Mouse (Mus musculus): ENCODE measurements around the gene Higd1a. TPM values are rescaled to one million over a fixed set of nuclear protein-coding genes. Genes with fewer than 3 reads are reported as not detected.

Gene Higd1a
- polyA plus RNA-seq, 1 experiment from 2014 or later, result 148 TPM

GRCm38 (mm10) chr9:121859345-121859744 is 1.2 kb upstream of the Higd1a start:
- H3K27me3 ChIP-seq (ENCODE audit: insufficient read depth, low read length), result no peaks in the 10 kb centered on the region
- H3K4me1 ChIP-seq (replicated peaks; ENCODE audit: insufficient read depth, low read length), result no peaks in the 10 kb centered on the region
- ATAC-seq (replicated peaks; ENCODE audit: low FRiP score, low read depth), result no peak
- H3K4me3 ChIP-seq (replicated peaks; ENCODE audit: low read depth, low read length), result no peak overlapping the region
- H3K4me2 ChIP-seq (ENCODE audit: low read length), result no peak overlapping the region
- no peak for TF ChIP-seq CTCF (IDR thresholded peaks at IDR 0.05; ENCODE audit: low read depth)
- no peaks in the 10 kb centered on the region for H3K36me3 ChIP-seq (ENCODE audit: insufficient read depth, low read length)
- no peaks in the 10 kb centered on the region for H3K9me3 ChIP-seq (replicated peaks; ENCODE audit: low read length)
- no peak overlapping the region for H3K9ac ChIP-seq (ENCODE audit: low read depth, low read length)
- no peak for DNase-seq (ENCODE audit: low spot score)
- WGBS, result 96% methylated on average over 2 of the region's 2 CpGs
- H3K27ac ChIP-seq, result no peak overlapping the region

- peak; percentile 98 for ATAC-seq (replicated peaks; ENCODE audit: low FRiP score, low read depth)
- WGBS, result under 1% methylated on average over 70 of the region's 70 CpGs
- H3K9me3 ChIP-seq (replicated peaks; ENCODE audit: low read length), result no peaks in the 10 kb centered on the region
These were observed 549 bp downstream of the Higd1a start for GRCm38 (mm10) chr9:121857474-121858152.

GRCm38 (mm10) chr9:121856649-121857416 is 1.3 kb downstream of the Higd1a start:
- 1% methylated on average over 37 of the region's 39 CpGs for WGBS
- H3K4me1 ChIP-seq (replicated peaks; ENCODE audit: insufficient read depth, low read length), result no peaks in the 10 kb centered on the region
- H3K9me3 ChIP-seq (replicated peaks; ENCODE audit: low read length), result no peaks in the 10 kb centered on the region
- H3K27ac ChIP-seq, result peak overlapping the region; percentile 96
- ATAC-seq (replicated peaks; ENCODE audit: low FRiP score, low read depth) (peak; percentile 34), DNase-seq (ENCODE audit: low spot score) (peak; percentile 31)
- peak overlapping the region; percentile 70 for H3K4me3 ChIP-seq (replicated peaks; ENCODE audit: low read depth, low read length)
- TF ChIP-seq CTCF (IDR thresholded peaks at IDR 0.05; ENCODE audit: low read depth), result no peak
- no peaks in the 10 kb centered on the region for H3K27me3 ChIP-seq (ENCODE audit: insufficient read depth, low read length)
- peak overlapping the region; percentile 84 for H3K9ac ChIP-seq (ENCODE audit: low read depth, low read length)
- H3K36me3 ChIP-seq (ENCODE audit: insufficient read depth, low read length), result no peaks in the 10 kb centered on the region
- H3K4me2 ChIP-seq (ENCODE audit: low read length), result peak overlapping the region; percentile 87

More at GRCm38 (mm10) chr9:121857474-121858152, 549 bp downstream of the Higd1a start:
- Histone ChIP-seq H3K4me3 (replicated peaks; ENCODE audit: low read depth, low read length) (peak overlapping the region; percentile 70), H3K36me3 (ENCODE audit: insufficient read depth, low read length) (no peaks in the 10 kb centered on the region), H3K27me3 (ENCODE audit: insufficient read depth, low read length) (no peaks in the 10 kb centered on the region), H3K4me2 (ENCODE audit: low read length) (peak overlapping the region; percentile 87), H3K4me1 (replicated peaks; ENCODE audit: insufficient read depth, low read length) (no peaks in the 10 kb centered on the region), H3K27ac (peak overlapping the region; percentile 96), H3K9ac (ENCODE audit: low read depth, low read length) (peak overlapping the region; percentile 84)
- peak; percentile 98 for DNase-seq (ENCODE audit: low spot score)
- peak; percentile 43; the same call in 1 of the 2 replicates for TF ChIP-seq CTCF (IDR thresholded peaks at IDR 0.05; ENCODE audit: low read depth)

GRCm38 (mm10) chr9:121854246-121854645 is 3.9 kb downstream of the Higd1a start:
- no peaks in the 10 kb centered on the region for H3K27me3 ChIP-seq (ENCODE audit: insufficient read depth, low read length)
- ATAC-seq (replicated peaks; ENCODE audit: low FRiP score, low read depth), result no peak
- H3K27ac ChIP-seq, result no peak overlapping the region
- no peaks in the 10 kb centered on the region for H3K9me3 ChIP-seq (replicated peaks; ENCODE audit: low read length)
- no peak for DNase-seq (ENCODE audit: low spot score)
- 0 out of 2 replicates have a peak, but pooled peaks cover 7% of the 10 kb centered on the region for H3K36me3 ChIP-seq (ENCODE audit: insufficient read depth, low read length)
- no peak for TF ChIP-seq CTCF (IDR thresholded peaks at IDR 0.05; ENCODE audit: low read depth)
- no peak overlapping the region for H3K9ac ChIP-seq (ENCODE audit: low read depth, low read length)
- H3K4me2 ChIP-seq (ENCODE audit: low read length), result no peak overlapping the region
- H3K4me3 ChIP-seq (replicated peaks; ENCODE audit: low read depth, low read length), result no peak overlapping the region
- H3K4me1 ChIP-seq (replicated peaks; ENCODE audit: insufficient read depth, low read length), result no peaks in the 10 kb centered on the region
- WGBS, result 92% methylated on average over 3 of the region's 3 CpGs

- no peak for DNase-seq (ENCODE audit: low spot score)
- no peak overlapping the region for H3K9ac ChIP-seq (ENCODE audit: low read depth, low read length)
- no peaks in the 10 kb centered on the region for H3K9me3 ChIP-seq (replicated peaks; ENCODE audit: low read length)
- H3K4me1 ChIP-seq (replicated peaks; ENCODE audit: insufficient read depth, low read length), result no peaks in the 10 kb centered on the region
- WGBS, result 64% methylated on average over 5 of the region's 5 CpGs
- no peak for ATAC-seq (replicated peaks; ENCODE audit: low FRiP score, low read depth)
- no peak overlapping the region for H3K27ac ChIP-seq
- no peaks in the 10 kb centered on the region for H3K27me3 ChIP-seq (ENCODE audit: insufficient read depth, low read length)
- TF ChIP-seq CTCF (IDR thresholded peaks at IDR 0.05; ENCODE audit: low read depth), result no peak
- H3K4me2 ChIP-seq (ENCODE audit: low read length), result no peak overlapping the region
- H3K4me3 ChIP-seq (replicated peaks; ENCODE audit: low read depth, low read length), result no peak overlapping the region
- 0 out of 2 replicates have a peak, but pooled peaks cover 9% of the 10 kb centered on the region for H3K36me3 ChIP-seq (ENCODE audit: insufficient read depth, low read length)
These were observed 10.3 kb downstream of the Higd1a start for GRCm38 (mm10) chr9:121847842-121848241.

GRCm38 (mm10) chr9:121847138-121847537 is 11.0 kb downstream of the Higd1a start:
- Histone ChIP-seq H3K4me3 (replicated peaks; ENCODE audit: low read depth, low read length) (no peak overlapping the region), H3K4me1 (replicated peaks; ENCODE audit: insufficient read depth, low read length) (no peaks in the 10 kb centered on the region), H3K36me3 (ENCODE audit: insufficient read depth, low read length) (0 out of 2 replicates have a peak, but pooled peaks cover 9% of the 10 kb centered on the region), H3K27ac (no peak overlapping the region), H3K27me3 (ENCODE audit: insufficient read depth, low read length) (no peaks in the 10 kb centered on the region), H3K9ac (ENCODE audit: low read depth, low read length) (no peak overlapping the region), H3K9me3 (replicated peaks; ENCODE audit: low read length) (no peaks in the 10 kb centered on the region), H3K4me2 (ENCODE audit: low read length) (no peak overlapping the region)
- no peak for ATAC-seq (replicated peaks; ENCODE audit: low FRiP score, low read depth)
- no peak for DNase-seq (ENCODE audit: low spot score)
- no peak for TF ChIP-seq CTCF (IDR thresholded peaks at IDR 0.05; ENCODE audit: low read depth)
- WGBS, result 94% methylated on average over 4 of the region's 4 CpGs
